Mouse (Mus musculus) cerebellum, postnatal 10 days (tissue): ENCODE measurements around the gene Sacm1l.
A peak's percentile ranks its signal among the peaks of the same experiment; 100 is the strongest.

ENCODE experiments used
- DNase-seq, 2 experiments: peaks; one replicate each; pipeline ENCODE4 v3.0.0; 2021; ENCODE audit warnings: mixed read lengths in 2 of 2

Sacm1l gene

GRCm38 (mm10) chr9:123529392-123530157 is at the start of gene Sacm1l:
Gene Sacm1l (plus strand): TSS chr9:123529759.
- DNase-seq: peak; percentile 99 to 100

- no peak for DNase-seq
Measured at GRCm38 (mm10) chr9:123479876-123480252, 49.7 kb upstream of the Sacm1l start.

GRCm38 (mm10) chr9:123480253-123480921 is 49.2 kb upstream of the Sacm1l start:
- DNase-seq: peak in 1 of 2 experiments; percentile 9

GRCm38 (mm10) chr9:123481136-123481535 is 48.4 kb upstream of the Sacm1l start:
- no peak for DNase-seq

GRCm38 (mm10) chr9:123483598-123483997 is 46.0 kb upstream of the Sacm1l start:
- no peak for DNase-seq

GRCm38 (mm10) chr9:123484830-123485229 is 44.7 kb upstream of the Sacm1l start:
- no peak for DNase-seq

- no peak for DNase-seq
Measured at GRCm38 (mm10) chr9:123485561-123485960, 44.0 kb upstream of the Sacm1l start.

- DNase-seq: peak in 1 of 2 experiments; percentile 19
Measured at GRCm38 (mm10) chr9:123486635-123487034, 42.9 kb upstream of the Sacm1l start.

GRCm38 (mm10) chr9:123489073-123489472 is 40.5 kb upstream of the Sacm1l start:
- DNase-seq: no peak

GRCm38 (mm10) chr9:123489727-123490343 is 39.7 kb upstream of the Sacm1l start:
- DNase-seq: no peak

GRCm38 (mm10) chr9:123490930-123491329 is 38.6 kb upstream of the Sacm1l start:
- DNase-seq: no peak

GRCm38 (mm10) chr9:123491917-123492585 is 37.5 kb upstream of the Sacm1l start:
- DNase-seq: peak; percentile 62 to 78

- no peak for DNase-seq
Measured at GRCm38 (mm10) chr9:123496665-123497064, 32.9 kb upstream of the Sacm1l start.

GRCm38 (mm10) chr9:123497906-123498305 is 31.7 kb upstream of the Sacm1l start:
- no peak for DNase-seq

- DNase-seq: no peak
Measured at GRCm38 (mm10) chr9:123500480-123500879, 29.1 kb upstream of the Sacm1l start.

GRCm38 (mm10) chr9:123503171-123503834 is 26.3 kb upstream of the Sacm1l start:
- no peak for DNase-seq

GRCm38 (mm10) chr9:123504325-123504724 is 25.2 kb upstream of the Sacm1l start:
- peak; percentile 80 to 85 for DNase-seq

- DNase-seq: no peak
Measured at GRCm38 (mm10) chr9:123505598-123505997, 24.0 kb upstream of the Sacm1l start.

- DNase-seq: no peak
Measured at GRCm38 (mm10) chr9:123506270-123507146, 23.1 kb upstream of the Sacm1l start.

- no peak for DNase-seq
Measured at GRCm38 (mm10) chr9:123507380-123507779, 22.2 kb upstream of the Sacm1l start.

GRCm38 (mm10) chr9:123508986-123509385 is 20.6 kb upstream of the Sacm1l start:
- no peak for DNase-seq
